Comparison of ENCODE assay signal across 8 mouse cellular contexts in genomic region chr7:25754439-25754737, GRCm38 (mm10). TPM values are rescaled to one million over a fixed set of nuclear protein-coding genes. Genes with fewer than 3 reads are reported as not detected.
DNase-seq lines count a peak whose midpoint lies in the region; ATAC-seq and TF ChIP-seq lines count a peak whose summit lies in the region.

No protein-coding gene starts in this region.

- H3K27ac ChIP-seq in heart, embryonic 15.5 days, result peak overlapping the region; percentile 99
- H3K27ac ChIP-seq in forebrain, embryonic 16.5 days (ENCODE audit: low read length), result peak overlapping the region; percentile 98
- H3K27ac ChIP-seq in macrophage, result peak overlapping the region; percentile 68

- H3K4me2 ChIP-seq in heart, embryonic 15.5 days, result peak overlapping the region; percentile 76
- peak overlapping the region; percentile 96 for H3K4me2 ChIP-seq in forebrain, embryonic 16.5 days (ENCODE audit: low read length)

- peaks cover 26% of the 10 kb centered on the region for H3K4me1 ChIP-seq in heart, embryonic 15.5 days (replicated peaks)
- H3K4me1 ChIP-seq in G1E (ENCODE audit: insufficient read depth, low read depth, low read length), result peaks cover 33% of the 10 kb centered on the region
- peaks cover 25% of the 10 kb centered on the region for H3K4me1 ChIP-seq in forebrain, embryonic 16.5 days (replicated peaks; ENCODE audit: control insufficient read depth, insufficient read depth, low read length)

- H3K9ac ChIP-seq in heart, embryonic 15.5 days, result peak overlapping the region; percentile 98
- peak overlapping the region; percentile 98 for H3K9ac ChIP-seq in forebrain, embryonic 16.5 days (replicated peaks; ENCODE audit: low read depth, low read length)

- H3K4me3 ChIP-seq in heart, embryonic 15.5 days, result peak overlapping the region; percentile 96
- peak overlapping the region; percentile 95 for H3K4me3 ChIP-seq in G1E (ENCODE audit: low read depth, low read length)
- peak overlapping the region; percentile 97 for H3K4me3 ChIP-seq in forebrain, embryonic 16.5 days (replicated peaks; ENCODE audit: low read length)
- H3K4me3 ChIP-seq in macrophage (ENCODE audit: inconsistent target), result peak overlapping the region; percentile 84; the same call in 1 of the 2 replicates

- H3K9me3 ChIP-seq in heart, embryonic 15.5 days (replicated peaks), result no peaks in the 10 kb centered on the region
- no peaks in the 10 kb centered on the region for H3K9me3 ChIP-seq in G1E (replicated peaks)
- no peaks in the 10 kb centered on the region for H3K9me3 ChIP-seq in forebrain, embryonic 16.5 days (ENCODE audit: control insufficient read depth, low read length)

- H3K36me3 ChIP-seq in heart, embryonic 15.5 days, result peaks cover 13% of the 10 kb centered on the region
- peaks cover 38% of the 10 kb centered on the region for H3K36me3 ChIP-seq in G1E (replicated peaks)
- H3K36me3 ChIP-seq in forebrain, embryonic 16.5 days (ENCODE audit: control insufficient read depth, insufficient read depth), result peaks cover 6% of the 10 kb centered on the region
- peaks cover 24% of the 10 kb centered on the region; the same call in 1 of the 2 replicates for H3K36me3 ChIP-seq in macrophage (ENCODE audit: inconsistent target)

- DNase-seq in heart, adult 8-10 months (ENCODE audit: low spot score), result no peak
- no peak for DNase-seq in G1E (ENCODE audit: low spot score)
- DNase-seq in frontal cortex, postnatal 36 days (ENCODE audit: low spot score in 2 of 2), result no peak
- DNase-seq in c-Kit-positive CD71-positive TER-119-positive erythroid progenitor cells, embryonic 14.5 days (ENCODE audit: low spot score), result no peak
- DNase-seq in layer of hippocampus, adult 18-20 months (ENCODE audit: low spot score in 2 of 2), result no peak

- TF ChIP-seq CTCF in G1E (IDR thresholded peaks at IDR 0.05; ENCODE audit: low read depth, low read length), result no peak

- ATAC-seq in heart, embryonic 15.5 days (replicated peaks; ENCODE audit: insufficient number of reproducible peaks, insufficient read depth, low FRiP score, low read depth), result peak; percentile 83; the same call in 1 of the 2 replicates
- ATAC-seq in G1E (ENCODE audit: extremely low read depth, insufficient number of reproducible peaks, low FRiP score, poor library complexity, severe bottlenecking), result no peak
- no peak for ATAC-seq in forebrain, embryonic 16.5 days

- WGBS in heart, embryonic 15.5 days, result under 1% methylated on average over 30 of the region's 30 CpGs
- WGBS in forebrain, embryonic 16.5 days, result under 1% methylated on average over 30 of the region's 30 CpGs
- WGBS in macrophage (ENCODE audit: missing documents), result under 1% methylated on average over 30 of the region's 30 CpGs

- peaks cover 48% of the 10 kb centered on the region for H3K79me2 ChIP-seq in macrophage (ENCODE audit: inconsistent target)

- no peaks in the 10 kb centered on the region for H3K27me3 ChIP-seq in heart, embryonic 15.5 days
- H3K27me3 ChIP-seq in G1E (ENCODE audit: insufficient read depth, low read length), result peaks cover 18% of the 10 kb centered on the region
- no peaks in the 10 kb centered on the region for H3K27me3 ChIP-seq in forebrain, embryonic 16.5 days (replicated peaks; ENCODE audit: control insufficient read depth, insufficient read depth, low read length)

RNA-seq across cellular contexts. Expression of gene Hnrnpul1, which starts 0.2 kb away (rescaled TPM):
- polyA plus RNA-seq in heart, embryonic 15.5 days (2015; fragmentation: Nextera tagmentation; extraction: Ambion mirVana), result 35.4 and 39.9 TPM in 2 replicates
- total RNA-seq in heart, adult 8-10 months (2022), result 10 to 100 TPM; 65.8 to 82.6 (median 71.5) TPM
- 364 and 375 TPM in 2 replicates for total RNA-seq in G1E (2014; fragmentation: Nextera tagmentation)
- 106 and 116 TPM in 2 replicates for total RNA-seq in G1E (2017)
- polyA plus RNA-seq in G1E (2012), result 382 and 453 TPM in 2 replicates
- 44.2 and 46.6 TPM in 2 replicates for polyA plus RNA-seq in forebrain, embryonic 16.5 days (2015; fragmentation: Nextera tagmentation; extraction: Ambion mirVana)
- total RNA-seq in macrophage (2018; cell fraction: chromatin; rRNA removed), result 100 to 1,000 TPM in 21 of 26 experiments, 10 to 100 TPM in 5; 69.6 to 173 (median 119) TPM
- total RNA-seq in macrophage (2018; cell fraction: cytosol; rRNA removed), result 100 to 1,000 TPM; 100 to 165 (median 125) TPM
- 100 to 1,000 TPM in 16 of 26 experiments, 10 to 100 TPM in 10; 80.4 to 149 (median 106) TPM for total RNA-seq in macrophage (2018; cell fraction: nucleus; rRNA removed)
- 94.5 to 149 TPM (median 100 TPM) in 3 replicates for polyA plus RNA-seq in macrophage (2018)
- 100 to 1,000 TPM in 1 of 2 experiments, 10 to 100 TPM in 1; 99.1 to 110 TPM for total RNA-seq in layer of hippocampus, adult 18-20 months (2021)

RNA-seq across cellular contexts. Expression of gene Axl, which starts 34.1 kb away (rescaled TPM):
- 49.1 and 65.3 TPM in 2 replicates for polyA plus RNA-seq in heart, embryonic 15.5 days (2015; fragmentation: Nextera tagmentation; extraction: Ambion mirVana)
- 10 to 100 TPM; 50.2 to 70.9 (median 65.9) TPM for total RNA-seq in heart, adult 8-10 months (2022)
- total RNA-seq in G1E (2014; fragmentation: Nextera tagmentation), result 2.5 TPM in 1 of 2 replicates, not detected in the other
- 0.11 and 0.35 TPM in 2 replicates for total RNA-seq in G1E (2017)
- not detected in 2 replicates for polyA plus RNA-seq in G1E (2012)
- 14.6 and 15.9 TPM in 2 replicates for polyA plus RNA-seq in forebrain, embryonic 16.5 days (2015; fragmentation: Nextera tagmentation; extraction: Ambion mirVana)
- total RNA-seq in macrophage (2018; cell fraction: chromatin; rRNA removed), result 100 to 1,000 TPM in 2 of 26 experiments, 10 to 100 TPM in 24; 16.6 to 141 (median 50.7) TPM
- total RNA-seq in macrophage (2018; cell fraction: cytosol; rRNA removed), result 100 to 1,000 TPM in 8 of 26 experiments, 10 to 100 TPM in 18; 37.8 to 153 (median 73.1) TPM
- total RNA-seq in macrophage (2018; cell fraction: nucleus; rRNA removed), result 100 to 1,000 TPM in 21 of 26 experiments, 10 to 100 TPM in 5; 57.2 to 345 (median 142) TPM
- polyA plus RNA-seq in macrophage (2018), result 47.8 to 96.5 TPM (median 55.0 TPM) in 3 replicates
- 10 to 100 TPM; 38.2 to 45.2 TPM for total RNA-seq in layer of hippocampus, adult 18-20 months (2021)

RNA-seq across cellular contexts. Expression of gene Ccdc97, which starts 35.5 kb away (rescaled TPM):
- 17.6 and 23.5 TPM in 2 replicates for polyA plus RNA-seq in heart, embryonic 15.5 days (2015; fragmentation: Nextera tagmentation; extraction: Ambion mirVana)
- 10 to 100 TPM; 56.7 to 62.0 (median 58.8) TPM for total RNA-seq in heart, adult 8-10 months (2022)
- 41.2 and 52.8 TPM in 2 replicates for total RNA-seq in G1E (2014; fragmentation: Nextera tagmentation)
- total RNA-seq in G1E (2017), result 10.7 and 11.7 TPM in 2 replicates
- polyA plus RNA-seq in G1E (2012), result 63.1 and 65.3 TPM in 2 replicates
- 29.5 and 33.7 TPM in 2 replicates for polyA plus RNA-seq in forebrain, embryonic 16.5 days (2015; fragmentation: Nextera tagmentation; extraction: Ambion mirVana)
- 100 to 1,000 TPM in 1 of 26 experiments, 10 to 100 TPM in 25; 24.7 to 122 (median 61.4) TPM for total RNA-seq in macrophage (2018; cell fraction: chromatin; rRNA removed)
- total RNA-seq in macrophage (2018; cell fraction: cytosol; rRNA removed), result 10 to 100 TPM; 20.2 to 48.3 (median 37.1) TPM
- total RNA-seq in macrophage (2018; cell fraction: nucleus; rRNA removed), result 10 to 100 TPM; 25.6 to 91.8 (median 48.4) TPM
- polyA plus RNA-seq in macrophage (2018), result 21.9 to 33.1 TPM (median 32.9 TPM) in 3 replicates
- total RNA-seq in layer of hippocampus, adult 18-20 months (2021), result 10 to 100 TPM; 63.4 to 65.6 TPM

Comparison
In these comparisons a context has a peak if more than half of its experiments do, and no peak if none do; other contexts are left out.
1. RNA of gene Axl, which starts 34.1 kb away (polyA plus RNA-seq): 47.8 to 96.5 TPM in macrophage, 49.1 to 65.3 TPM in heart, embryonic 15.5 days and 14.6 to 15.9 TPM in forebrain, embryonic 16.5 days; not detected in G1E; every median in the first group is over 10 times any median in the second.
2. Peak in every context shown above with its lines, with median percentiles within 50 percentile points of each other: H3K27ac ChIP-seq and H3K4me3 ChIP-seq.